Mouse (Mus musculus): ENCODE data around the gene Ttll8.

GRCm38 (mm10) chr15:88892252-88892651, 62.0 kb downstream of the Ttll8 start:
- TF ChIP-seq CTCF (IDR thresholded peaks at IDR 0.05; ENCODE audit: borderline replicate concordance, insufficient read depth, low read depth, low read length), result no peak
- TF ChIP-seq POLR2A (IDR thresholded peaks at IDR 0.05; ENCODE audit: borderline replicate concordance, insufficient read depth, low read length), result no peak

Data from cerebellum, adult 2 months (tissue).